Mouse (Mus musculus) ES-E14 (cell line): Measurements from ENCODE around the gene Svs2. TPM values are rescaled to one million over a fixed set of nuclear protein-coding genes. Genes with fewer than 3 reads are reported as not detected.

Source experiments
- DNase-seq: peaks from one replicate; pipeline ENCODE4 v3.0.0-alpha.2; 2013; ENCODE audit warnings: low read depth, low spot score
- H3K27ac ChIP-seq: 2 replicates; pipeline ENCODE4 v1.5.1; 2012; ENCODE audit warnings: low read depth, mild to moderate bottlenecking, low read length, moderate library complexity, mixed read lengths; ENCODE audit not compliant: poor library complexity, insufficient read depth, severe bottlenecking
- H3K36me3 ChIP-seq: 2 replicates; pipeline ENCODE4 v1.6.1; 2012; ENCODE audit warnings: mild to moderate bottlenecking, low read length, moderate library complexity, mixed read lengths; ENCODE audit not compliant: control insufficient read depth, poor library complexity, insufficient read depth, severe bottlenecking
- H3K4me1 ChIP-seq, 2 experiments: fragments of 150-350 bp in 1 of 2; sonication (generic) in 1 of 2; 2 replicates each; pipeline ENCODE4 v1.6.1; 2012; ENCODE audit warnings: low read length in 2 of 2, mild to moderate bottlenecking in 1 of 2, mixed read lengths in 1 of 2; ENCODE audit not compliant: control insufficient read depth in 2 of 2, insufficient read depth in 2 of 2, poor library complexity in 1 of 2
- H3K4me3 ChIP-seq, 2 experiments: fragments of 150-350 bp in 1 of 2; sonication (generic) in 1 of 2; 2 replicates each; pipeline ENCODE4 v1.5.1; 2012; ENCODE audit warnings: low read length in 2 of 2, low read depth in 1 of 2, mild to moderate bottlenecking in 1 of 2, mixed read lengths in 1 of 2; ENCODE audit not compliant: insufficient read depth in 1 of 2, poor library complexity in 1 of 2, severe bottlenecking in 1 of 2
- H3K9ac ChIP-seq: 2 replicates; pipeline ENCODE4 v1.6.1; 2012; ENCODE audit warnings: low read depth, mild to moderate bottlenecking, low read length, mixed read lengths; ENCODE audit not compliant: poor library complexity, insufficient read depth, severe bottlenecking
- H3K9me3 ChIP-seq: fragments of 150-350 bp; sonication (generic); 2 replicates; pipeline ENCODE4 v1.6.1; 2012; ENCODE audit warnings: low read depth, mild to moderate bottlenecking, low read length; ENCODE audit not compliant: control insufficient read depth, insufficient read depth
- CHD2 ChIP-seq: IDR thresholded peaks from 2 replicates; pipeline ENCODE4 v1.6.1; 2014; ENCODE audit warnings: mild to moderate bottlenecking, low read depth, low read length, inconsistent platforms
- HCFC1 ChIP-seq: IDR thresholded peaks from 2 replicates; pipeline ENCODE4 v1.6.1; 2012; ENCODE audit warnings: low read length, inconsistent platforms, borderline replicate concordance; ENCODE audit not compliant: insufficient read depth
- MAFK ChIP-seq: IDR thresholded peaks from 2 replicates; pipeline ENCODE4 v1.6.1; 2014; ENCODE audit warnings: mild to moderate bottlenecking, low read depth, low read length, inconsistent platforms; ENCODE audit not compliant: insufficient read depth
- ZC3H11A ChIP-seq: IDR thresholded peaks from 2 replicates; pipeline ENCODE4 v1.6.1; 2012; ENCODE audit warnings: low read depth, mild to moderate bottlenecking, inconsistent platforms, low read length, borderline replicate concordance
- ZNF384 ChIP-seq: IDR thresholded peaks from 2 replicates; pipeline ENCODE4 v1.6.1; 2012; ENCODE audit warnings: low read depth, low read length, inconsistent platforms
- in situ Hi-C, 2 experiments: fragments of 600-800 bp; cut with MboI; formaldehyde crosslinking; loops; one replicate each; pipeline ENCODE4 v1.15.1; 2025; ENCODE audit warnings: low sequenced_read_pairs in 2 of 2, inconsistent platforms in 1 of 2; ENCODE audit not compliant: unreplicated experiment in 2 of 2
- total RNA-seq: library from RNA; depleted of rRNA; stranded (reverse); fragments of 300-350 nt; gene quantifications from 2 replicates; pipeline ENCODE4 v1.2.3, GENCODE M21; 2012

Gene Svs2
- total RNA-seq, 1 experiment, result not detected

DNA sequence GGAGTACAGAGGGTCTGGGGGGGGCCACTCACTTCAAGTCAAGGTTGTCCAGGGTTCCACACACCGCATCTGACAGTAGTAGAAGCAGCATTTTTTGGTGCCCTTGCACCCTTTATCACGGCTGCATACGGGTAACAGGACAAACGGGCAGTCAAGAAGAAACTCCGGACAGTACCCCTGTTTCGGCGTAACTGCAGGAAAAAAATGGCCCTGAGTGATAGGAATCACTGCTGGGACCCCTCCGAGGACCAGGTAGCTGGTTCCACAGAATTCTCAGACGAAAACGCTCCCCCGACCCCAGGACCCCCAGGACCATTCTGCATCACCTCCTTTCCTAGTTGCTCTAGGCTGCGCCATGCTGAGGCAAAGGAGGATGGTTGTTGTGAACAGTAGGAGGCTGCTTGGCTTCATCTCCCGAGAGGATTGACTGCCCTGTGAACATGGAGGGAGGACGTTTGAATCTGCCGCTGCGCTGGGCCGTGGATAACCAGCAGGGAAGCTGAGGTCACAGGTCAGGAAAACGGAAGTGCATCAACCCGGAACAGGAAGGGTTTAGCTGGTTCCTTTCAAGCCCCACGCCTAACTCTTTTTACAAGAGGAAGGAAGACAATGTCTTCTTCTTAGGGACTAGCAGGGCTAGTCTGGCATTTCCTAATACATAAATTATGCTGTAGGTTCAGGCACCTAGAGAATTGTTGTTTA, 38.5 kb downstream of the Svs2 start, which contains the start of gene Wfdc15a:
Wfdc15a (minus strand) TSS at position 505 of the 702 bp plus-strand sequence.
- no peak for TF ChIP-seq MAFK
- H3K4me1 ChIP-seq, result no peaks in the 10 kb centered on the region; a peak in 1 of 4 replicates
- DNase-seq, result no peak
- H3K27ac ChIP-seq, result no peak within 1 kb of the TSS
- no peak within 1 kb of the TSS for H3K4me3 ChIP-seq
- no peaks in the 10 kb centered on the region for H3K36me3 ChIP-seq
- H3K9me3 ChIP-seq, result no peaks in the 10 kb centered on the region
- in situ Hi-C loops, result no loop called here
- H3K9ac ChIP-seq, result no peak within 1 kb of the TSS

DNA sequence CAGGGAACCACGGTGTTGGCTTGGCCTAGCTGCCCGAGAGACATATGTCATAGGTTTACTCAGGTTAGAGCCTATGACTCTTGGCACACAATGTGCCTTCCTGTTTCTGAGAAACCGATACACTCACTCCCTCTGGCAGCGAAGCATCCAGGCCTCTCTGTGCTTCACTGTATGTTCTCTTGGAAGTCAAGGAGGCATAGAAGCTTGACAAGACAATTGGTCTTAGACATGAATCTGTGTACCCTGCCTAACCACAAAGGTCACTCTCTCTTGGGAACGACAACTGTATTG, 41.6 kb downstream of the Svs2 start:
- no peaks in the 10 kb centered on the region for H3K9me3 ChIP-seq
- in situ Hi-C loops, result no loop called here
- H3K4me3 ChIP-seq, result no peak overlapping the region
- H3K9ac ChIP-seq, result no peak overlapping the region
- no peak for DNase-seq
- no peaks in the 10 kb centered on the region for H3K36me3 ChIP-seq
- H3K27ac ChIP-seq, result no peak overlapping the region
- H3K4me1 ChIP-seq, result no peaks in the 10 kb centered on the region; a peak in 1 of 4 replicates
- no peak for TF ChIP-seq CHD2

DNA sequence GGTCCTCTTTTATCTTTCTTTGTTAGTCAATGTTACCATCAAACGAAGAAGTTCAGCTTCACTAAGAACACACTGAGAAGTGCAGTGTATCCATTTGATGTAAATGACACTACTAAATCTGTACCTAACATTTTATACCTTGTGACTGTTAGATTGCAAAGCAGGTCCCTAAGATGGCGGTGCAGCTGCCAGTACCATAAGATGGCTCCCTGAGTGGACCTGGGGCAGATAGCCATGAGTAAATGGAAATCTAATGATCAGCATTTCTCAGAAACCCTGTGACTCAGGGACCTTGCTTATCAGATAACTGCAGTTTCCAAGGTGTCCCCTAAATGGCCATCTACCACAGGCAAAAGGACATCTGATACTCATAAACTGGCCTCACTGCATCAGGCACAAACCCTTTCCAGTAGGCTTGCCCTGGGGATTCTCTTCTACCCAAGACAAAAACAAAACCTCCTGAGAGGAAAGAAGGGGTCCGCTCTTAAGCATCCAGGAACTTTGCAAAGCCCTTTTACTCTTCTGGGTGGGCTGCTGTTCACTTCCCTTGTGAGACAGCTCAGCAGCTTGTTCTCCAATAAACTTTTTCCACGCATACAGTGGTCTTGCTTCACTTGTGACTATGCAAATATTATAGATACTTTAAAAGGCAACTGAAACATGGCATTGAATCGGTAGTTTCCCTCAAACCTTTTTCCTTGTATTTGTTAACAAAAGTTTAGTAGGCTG, 42.1 kb downstream of the Svs2 start:
- Histone ChIP-seq H3K36me3 (no peaks in the 10 kb centered on the region), H3K9ac (no peak overlapping the region), H3K9me3 (no peaks in the 10 kb centered on the region), H3K4me1 (no peaks in the 10 kb centered on the region; a peak in 1 of 4 replicates), H3K4me3 (no peak overlapping the region), H3K27ac (no peak overlapping the region)
- in situ Hi-C loops, result no loop called here
- DNase-seq, result no peak
- no peak for TF ChIP-seq MAFK

DNA sequence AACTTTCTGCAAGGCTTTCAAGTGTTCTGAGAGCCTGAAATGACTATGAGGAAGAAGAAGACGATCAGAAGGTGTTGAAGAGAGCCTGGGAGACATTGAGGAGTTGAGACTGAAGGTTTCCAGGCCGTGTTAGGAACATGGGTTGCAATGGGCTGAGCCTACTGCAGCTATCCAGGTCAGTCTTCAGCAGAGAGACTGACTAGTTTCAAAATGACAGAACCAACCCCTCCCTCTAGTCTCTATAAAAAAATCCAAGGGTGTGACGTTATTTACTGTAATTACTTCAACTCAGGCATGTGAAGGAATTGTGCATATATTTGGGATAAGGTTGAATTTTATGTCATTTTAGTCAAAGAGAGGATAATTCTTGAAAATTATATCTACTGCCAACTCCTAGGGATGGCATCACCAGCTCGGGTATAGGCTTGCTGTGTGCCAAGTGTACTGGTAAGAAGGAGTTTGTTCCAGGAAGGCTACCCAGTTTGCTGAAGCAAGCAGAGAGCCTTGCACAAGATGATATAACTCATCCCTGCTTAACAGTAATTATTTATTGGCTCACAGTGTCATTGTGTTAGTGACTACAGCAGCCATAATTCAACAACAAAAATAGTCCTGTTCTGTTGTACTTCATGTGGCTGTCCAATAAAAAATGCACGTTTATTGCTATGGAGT, 43.2 kb downstream of the Svs2 start:
- Histone ChIP-seq H3K4me3 (no peak overlapping the region), H3K9me3 (no peaks in the 10 kb centered on the region), H3K9ac (no peak overlapping the region), H3K27ac (no peak overlapping the region), H3K4me1 (no peaks in the 10 kb centered on the region; a peak in 1 of 4 replicates), H3K36me3 (no peaks in the 10 kb centered on the region)
- TF ChIP-seq ZC3H11A (no peak), MAFK (no peak), CHD2 (no peak), ZNF384 (no peak), HCFC1 (no peak)
- no peak for DNase-seq
- in situ Hi-C loops, result no loop called here

DNA sequence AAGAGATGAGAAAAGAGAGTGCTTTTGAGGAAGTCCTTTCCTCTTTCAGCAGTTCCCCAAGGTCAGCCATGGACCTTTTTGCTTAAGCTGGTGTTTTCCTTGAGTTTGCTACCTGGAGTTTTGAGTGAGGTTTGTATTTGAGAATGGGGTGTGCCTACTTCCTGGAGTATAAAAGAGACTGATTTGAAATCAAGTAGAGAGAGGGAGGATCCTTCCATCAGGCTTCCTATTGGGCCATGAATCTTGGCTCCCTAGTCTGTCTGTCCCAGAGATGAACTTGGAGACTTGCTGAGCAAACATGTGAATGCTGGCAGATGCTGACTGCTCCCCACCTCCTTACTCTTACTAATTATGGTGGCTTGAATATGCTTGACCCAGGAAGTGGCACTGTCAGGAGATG, 46.0 kb downstream of the Svs2 start:
- in situ Hi-C loops, result no loop called here
- Histone ChIP-seq H3K27ac (no peak overlapping the region), H3K36me3 (no peaks in the 10 kb centered on the region), H3K4me1 (no peaks in the 10 kb centered on the region), H3K4me3 (no peak overlapping the region), H3K9ac (no peak overlapping the region), H3K9me3 (no peaks in the 10 kb centered on the region)
- DNase-seq, result no peak
- TF ChIP-seq ZNF384, result no peak
- TF ChIP-seq ZC3H11A, result no peak
- TF ChIP-seq HCFC1, result no peak
- no peak for TF ChIP-seq CHD2
- no peak for TF ChIP-seq MAFK
